Mouse (Mus musculus): ENCODE results near the gene Ang4.
"Not testable (repeated sequence)": the region's sequence is repeated elsewhere in the genome, so short reads cannot be mapped to it uniquely, and the experiment has no call there.

Gene Ang4

DNA sequence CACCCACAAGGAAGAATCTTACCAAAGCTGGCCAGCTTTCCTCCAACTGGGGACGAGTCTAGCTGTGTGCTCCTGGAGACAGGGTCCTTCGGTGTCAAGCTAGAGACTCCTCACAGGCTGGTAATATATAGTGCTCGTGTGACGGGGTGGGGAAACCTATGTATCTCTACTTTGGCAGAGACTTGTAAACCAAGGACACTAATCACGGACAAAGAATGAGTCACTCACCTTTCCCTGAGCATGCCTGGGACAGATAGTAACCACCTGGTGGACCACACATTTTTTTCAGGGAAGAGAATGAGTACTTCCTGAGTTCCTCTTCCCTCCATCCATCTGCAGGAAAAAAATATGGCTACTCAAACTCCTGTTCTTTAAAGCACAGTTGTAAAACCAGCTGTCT is at the start of gene Ang4:
TSS of gene Ang4 (minus strand) at position 101 of the 400 bp plus-strand sequence.
- DNase-seq (ENCODE audit: low spot score in 2 of 2), result no peak

DNA sequence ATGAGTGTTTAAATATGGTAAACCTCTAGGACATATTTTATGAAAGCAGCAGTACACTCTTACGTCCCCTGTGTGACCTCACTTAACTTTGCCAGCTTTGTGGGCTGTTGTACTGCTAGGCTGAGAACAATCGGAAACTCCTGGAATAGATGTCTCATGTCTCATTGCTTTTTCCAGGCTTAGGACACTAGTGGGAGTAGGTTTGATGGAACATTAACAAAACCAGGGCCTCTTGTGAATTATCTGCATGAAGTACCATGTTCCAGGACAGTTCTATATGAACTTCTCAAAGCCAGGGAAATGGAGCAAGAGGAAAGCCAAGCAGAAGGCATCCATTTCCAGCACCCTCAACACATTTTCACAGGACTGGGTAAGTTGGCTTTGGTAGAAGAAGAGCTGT is 26.4 kb upstream of the Ang4 start, which contains the start of gene AY358078:
TSS of gene AY358078 (plus strand) at position 301 of the 400 bp plus-strand sequence.
- DNase-seq (ENCODE audit: low spot score in 2 of 2), result no peak

DNA sequence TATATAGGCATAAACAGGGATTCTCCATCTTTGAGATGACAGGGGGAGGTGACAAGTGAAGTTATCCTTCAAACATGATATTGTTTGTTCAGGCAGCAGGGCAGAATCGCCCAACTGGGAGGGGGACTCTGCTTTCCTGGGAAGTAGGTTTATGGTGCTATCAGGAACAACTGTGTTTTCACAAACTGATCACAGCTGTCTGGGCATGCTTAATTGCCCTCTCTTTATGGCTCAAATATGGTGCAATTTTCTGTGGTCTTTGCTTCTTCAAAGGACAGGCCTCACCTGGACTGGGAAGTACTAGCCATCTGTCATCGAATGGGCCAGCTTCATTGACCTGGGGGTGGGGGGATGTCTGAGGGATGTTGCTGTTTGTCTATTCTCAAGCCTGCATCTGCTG is 20.7 kb upstream of the Ang4 start:
- DNase-seq (ENCODE audit: low spot score in 2 of 2), result no peak

DNA sequence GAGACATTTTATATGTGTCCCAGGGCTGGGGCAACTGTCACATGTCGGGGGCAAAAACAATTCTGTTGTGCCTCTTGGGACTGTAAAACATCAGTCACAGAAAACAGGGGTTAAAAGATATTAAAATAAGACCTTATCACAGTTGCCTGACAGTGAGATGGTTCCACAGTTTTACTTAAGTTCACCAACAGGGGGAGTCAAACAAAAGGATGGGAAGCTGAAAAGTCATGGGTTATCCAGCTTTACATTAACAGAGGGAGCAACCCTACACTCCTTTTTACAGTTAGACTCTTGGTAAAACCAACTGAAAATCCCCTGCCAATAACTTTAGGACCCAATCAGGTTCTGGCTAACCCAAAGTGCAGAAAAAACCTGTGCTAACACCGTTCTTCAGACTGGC is 15.8 kb upstream of the Ang4 start:
- DNase-seq (ENCODE audit: low spot score in 2 of 2), result no peak

DNA sequence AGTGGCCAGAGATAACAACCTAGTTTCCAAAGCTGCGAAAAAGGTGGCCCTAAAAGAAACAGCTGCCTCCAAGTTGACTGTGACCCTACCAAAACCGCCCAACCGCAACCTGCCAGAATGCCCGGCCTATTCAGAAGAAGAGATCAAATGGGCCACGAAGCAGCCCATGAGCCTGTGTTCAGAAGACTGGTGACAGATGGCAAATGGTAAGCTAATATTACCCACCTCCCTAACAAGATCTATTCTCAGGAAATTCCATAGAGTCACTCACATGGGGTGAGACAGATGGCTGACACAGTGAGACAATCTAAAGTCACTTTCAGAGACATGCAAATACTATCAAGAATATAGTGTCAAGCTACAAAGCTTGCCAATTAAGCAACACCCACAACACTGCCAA is 13.7 kb upstream of the Ang4 start:
- DNase-seq (ENCODE audit: low spot score in 2 of 2), result peak in 1 of 2 experiments; percentile 1

DNA sequence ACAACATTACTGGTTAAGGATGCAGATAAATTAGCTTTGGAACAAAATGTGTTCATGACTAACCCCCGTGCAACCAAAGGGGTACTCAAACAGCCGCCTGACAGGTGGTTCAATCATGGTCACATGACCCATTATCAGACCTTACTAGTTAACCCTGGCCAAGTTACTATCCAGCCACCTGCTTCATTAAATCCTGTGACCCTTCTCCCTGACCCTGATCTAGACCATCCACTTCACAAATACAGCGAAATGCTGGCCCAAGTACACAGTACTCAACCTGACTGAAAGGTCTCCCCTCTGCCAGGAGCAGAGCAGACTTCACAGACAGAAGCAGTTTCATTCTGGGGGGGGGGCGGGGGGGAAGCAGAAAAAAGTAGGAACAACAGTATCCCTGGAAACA is 12.9 kb upstream of the Ang4 start:
- no peak for DNase-seq (ENCODE audit: low spot score in 2 of 2)

DNA sequence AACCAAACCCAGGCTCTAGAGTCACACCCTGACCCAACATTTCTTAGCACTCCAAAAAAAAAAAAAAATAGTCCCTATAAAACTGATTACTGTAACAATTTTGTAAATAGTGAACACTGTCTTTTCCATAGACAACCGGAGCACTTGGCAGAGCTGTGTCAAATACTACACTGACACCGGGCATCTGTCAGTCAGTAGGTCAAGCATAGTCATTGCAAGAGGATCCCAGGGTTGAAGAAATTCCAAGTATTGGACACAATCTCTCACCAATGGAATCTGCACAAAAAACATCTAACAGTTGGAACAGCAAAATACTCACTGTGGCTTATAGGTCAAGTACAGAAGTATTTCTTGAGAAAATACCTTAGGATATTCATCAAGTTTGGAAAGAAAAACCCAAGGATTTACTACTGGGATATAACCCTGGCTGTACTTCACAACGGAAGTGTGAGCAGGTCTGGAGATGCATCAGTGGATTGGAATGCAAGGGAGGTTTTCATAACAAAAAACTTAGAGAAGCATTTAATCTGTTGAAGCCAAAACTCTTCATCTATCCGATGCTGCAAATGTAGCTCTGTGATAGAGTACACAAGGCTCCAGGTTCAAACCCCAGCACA is 5.6 kb upstream of the Ang4 start:
- DNase-seq (ENCODE audit: low spot score in 2 of 2), result no peak

DNA sequence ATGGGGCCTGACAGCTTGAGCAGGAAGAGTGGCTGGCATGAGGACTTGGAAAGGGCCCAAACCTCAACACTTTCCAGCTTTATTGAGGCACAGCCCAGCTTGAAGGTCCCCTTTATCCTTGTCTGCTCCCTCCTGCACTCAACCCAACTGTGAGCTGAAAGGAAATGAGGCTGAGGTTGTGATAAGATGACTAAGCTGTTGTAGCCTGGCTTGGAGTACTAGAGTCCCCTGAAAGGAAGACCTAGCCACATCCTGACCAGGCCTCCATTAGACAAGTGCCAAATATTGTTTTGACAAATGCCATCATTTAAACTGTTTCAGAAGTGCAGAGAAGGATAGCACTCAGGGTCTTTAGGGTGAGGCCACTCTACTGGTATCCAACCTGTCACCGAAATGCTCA is 4.4 kb upstream of the Ang4 start:
- DNase-seq (ENCODE audit: low spot score in 2 of 2), result no peak

DNA sequence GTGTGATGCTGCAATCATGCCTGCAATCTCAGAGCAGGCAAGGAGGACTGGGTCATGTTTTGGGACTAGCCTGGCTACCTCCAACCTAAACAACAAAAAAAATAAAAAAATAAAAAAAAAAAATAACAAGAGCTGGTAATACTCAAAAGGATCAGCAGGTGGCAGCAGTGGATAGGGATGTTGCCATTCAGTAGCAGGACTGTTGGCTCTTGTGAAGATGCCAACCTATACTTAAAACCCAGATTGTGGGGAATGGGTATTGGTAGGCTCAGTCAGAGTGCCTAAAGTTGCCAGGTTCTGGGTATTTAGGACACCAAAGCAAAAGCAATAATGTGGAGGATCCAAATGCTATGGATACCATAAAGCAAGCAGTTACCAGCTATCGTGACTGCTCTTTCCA is 2.0 kb downstream of the Ang4 start:
- DNase-seq (ENCODE audit: low spot score in 2 of 2), result not testable (repeated sequence)

DNA sequence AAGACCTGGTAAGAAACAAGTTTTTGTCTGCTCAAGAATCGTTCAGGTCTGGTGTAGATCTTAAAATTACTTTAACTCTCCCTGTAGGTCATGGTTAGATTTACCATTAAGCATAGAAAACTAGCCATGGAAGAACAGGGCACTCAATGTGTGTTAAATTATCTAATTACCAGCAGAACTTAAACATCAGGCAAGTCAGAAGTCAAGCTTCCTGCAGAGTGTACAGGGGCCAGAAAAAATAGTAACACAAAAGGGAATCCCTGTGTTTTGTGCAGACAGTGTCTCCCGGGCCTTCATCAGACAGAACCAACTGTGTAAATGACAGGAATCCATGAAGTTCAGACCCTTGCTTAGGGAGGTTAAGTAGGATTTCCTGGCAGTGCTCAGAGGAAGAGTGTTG is 17.4 kb downstream of the Ang4 start:
- no peak for DNase-seq (ENCODE audit: low spot score in 2 of 2)

DNA sequence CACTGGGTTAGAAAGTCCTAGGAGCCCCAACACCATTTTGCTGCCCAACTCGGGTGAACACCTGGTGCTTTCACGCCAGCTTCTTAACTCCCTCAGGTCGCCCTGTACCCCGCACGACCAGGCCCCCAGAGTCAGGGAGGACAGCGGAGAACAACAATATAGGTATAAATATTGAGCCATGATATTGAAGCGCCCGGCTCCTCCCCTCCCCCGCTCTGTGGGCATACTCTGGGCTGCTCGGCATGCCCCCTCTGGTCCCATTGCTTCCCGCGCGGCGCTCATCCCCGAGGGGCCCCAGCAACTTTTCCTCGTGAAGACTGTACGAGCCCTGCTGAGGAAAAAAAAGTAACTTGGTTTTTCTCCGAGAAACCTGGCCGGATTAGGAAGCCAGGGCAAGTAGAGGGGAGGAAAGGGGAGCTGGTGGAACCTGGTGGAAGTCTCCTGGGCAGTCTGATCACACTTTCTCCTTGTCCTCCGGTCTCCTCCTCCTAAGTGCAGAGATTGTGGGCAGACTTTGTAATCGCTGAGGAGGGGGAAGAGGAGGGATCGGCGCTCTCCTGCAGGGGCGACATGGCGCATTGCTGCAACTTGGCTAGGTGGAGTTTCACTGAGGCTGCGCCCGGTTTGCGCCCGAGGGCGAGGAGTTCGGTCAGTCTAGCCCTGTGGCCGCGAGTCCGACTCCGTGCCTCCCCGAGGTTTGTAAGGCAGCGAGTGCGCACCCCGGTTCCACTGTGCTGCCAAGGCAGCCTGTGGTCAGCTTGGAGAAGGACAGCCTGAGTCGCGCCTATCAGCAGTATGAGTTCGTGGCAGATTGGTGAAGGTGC is 32.8 kb downstream of the Ang4 start:
- no peak for DNase-seq (ENCODE audit: low spot score in 2 of 2)

DNA sequence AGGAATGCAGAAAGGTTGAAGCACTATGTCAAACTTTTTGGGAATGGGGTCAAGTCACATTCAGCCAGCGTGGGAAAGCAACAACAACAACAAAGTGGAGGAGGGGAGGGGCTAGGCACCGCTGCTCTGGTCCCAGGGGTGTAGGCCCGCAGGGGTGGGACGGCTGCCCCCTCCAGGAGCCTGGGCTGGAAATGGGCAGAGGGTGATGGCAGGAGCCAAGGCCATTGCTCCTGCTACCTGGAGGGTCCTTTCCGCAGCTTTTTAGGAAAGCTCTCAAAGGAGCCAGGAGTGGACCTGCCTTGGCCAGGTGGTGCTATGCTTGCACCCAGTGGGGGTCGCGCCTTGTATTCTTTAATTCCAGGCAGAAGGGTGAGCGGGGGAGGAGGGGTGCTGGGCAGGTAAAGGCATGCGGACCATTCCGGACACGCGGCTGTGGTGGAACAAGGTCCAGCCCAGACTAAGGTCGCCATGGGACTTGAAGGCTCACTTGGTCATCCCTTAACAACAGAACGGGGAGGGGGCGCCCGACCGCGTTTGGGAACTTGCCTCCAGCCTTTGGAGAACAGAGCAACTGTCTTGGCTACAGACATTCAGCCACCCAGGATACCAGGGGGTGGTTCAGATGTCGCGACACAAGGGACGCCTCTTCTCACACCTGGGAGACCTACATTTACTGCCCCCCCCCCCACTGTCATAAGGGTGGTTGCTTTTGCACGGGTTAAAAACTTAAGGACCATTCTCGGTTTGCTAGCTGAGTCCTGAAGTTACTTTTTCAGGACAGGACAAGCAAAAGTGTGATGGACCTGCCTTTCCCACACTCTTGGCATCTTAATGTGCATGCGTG is 34.0 kb downstream of the Ang4 start:
- DNase-seq (ENCODE audit: low spot score in 2 of 2), result no peak

DNA sequence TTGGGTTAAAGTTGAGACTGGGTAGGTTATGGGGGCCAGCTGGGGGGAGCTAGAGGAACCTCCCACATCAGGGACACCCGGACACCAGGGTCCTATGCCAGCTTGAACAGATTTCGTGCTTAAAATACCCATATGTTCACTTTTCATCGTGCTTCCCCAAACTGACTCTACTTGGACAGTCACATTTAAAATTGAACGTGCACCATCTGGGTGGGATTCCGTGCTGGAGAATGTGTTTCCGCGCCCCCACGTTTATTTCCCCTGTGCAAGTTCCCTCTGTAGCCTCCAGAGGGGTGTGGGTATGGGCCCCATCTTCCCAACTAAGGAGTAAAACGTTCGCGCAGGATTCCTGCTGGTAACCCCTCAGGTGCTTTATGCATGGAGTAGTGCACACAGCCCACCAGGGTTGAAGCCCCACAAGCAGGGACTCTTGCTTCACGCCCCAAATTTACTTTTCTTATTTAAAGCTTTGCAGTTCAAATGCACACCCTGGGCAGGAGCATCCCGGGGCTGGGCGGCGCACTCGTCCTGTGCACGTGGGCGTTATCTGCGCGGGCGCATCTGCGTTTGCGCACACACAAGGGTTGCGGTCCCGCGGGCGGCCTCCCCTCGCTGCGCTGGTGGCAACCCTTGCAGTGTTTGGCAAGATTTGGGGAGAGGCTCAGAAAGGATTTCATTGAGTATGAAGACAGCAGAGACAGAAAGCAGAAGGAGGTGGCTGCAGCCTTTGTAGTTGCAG is 34.8 kb downstream of the Ang4 start:
- DNase-seq (ENCODE audit: low spot score in 2 of 2), result peak; percentile 21 to 24

DNA sequence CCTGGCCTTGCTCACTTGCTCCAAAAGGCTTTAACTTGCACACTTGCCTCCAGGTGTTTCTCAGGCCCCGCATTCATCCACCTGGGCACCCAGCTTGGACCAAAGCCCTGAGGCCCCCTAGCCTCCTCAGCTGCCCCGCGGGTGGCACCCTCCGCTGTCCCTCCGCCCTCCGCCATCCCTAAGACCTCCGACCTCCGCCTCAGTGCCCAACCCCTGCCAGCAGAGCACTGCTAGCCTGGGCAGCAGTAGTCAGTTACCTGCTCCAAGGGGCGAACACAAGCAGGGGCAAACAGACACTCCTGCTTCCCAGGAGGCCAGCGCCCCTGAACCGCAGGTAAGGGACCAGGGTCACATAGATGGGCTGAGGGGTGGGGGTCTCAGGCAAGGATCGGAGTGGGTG is 35.4 kb downstream of the Ang4 start:
- DNase-seq (ENCODE audit: low spot score in 2 of 2), result no peak

DNA sequence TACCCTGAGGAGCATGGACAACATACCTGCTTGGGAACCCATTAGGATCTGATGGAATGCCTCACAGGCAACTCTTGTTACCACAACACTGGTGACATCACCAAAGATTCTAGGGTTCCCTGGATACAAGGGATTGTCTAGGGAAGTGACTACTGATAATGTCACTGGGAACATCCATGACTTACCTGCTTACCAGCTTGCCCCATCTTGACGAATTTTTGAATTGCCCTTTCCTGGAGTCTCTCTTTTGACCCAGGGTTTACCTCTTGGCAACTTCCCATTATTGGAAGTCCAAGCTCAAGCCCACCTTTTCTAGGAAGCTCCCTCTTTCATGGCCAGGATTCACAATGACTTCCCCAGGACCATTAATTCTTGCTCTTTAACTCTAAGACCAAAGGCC is 56.3 kb downstream of the Ang4 start, which contains the start of gene Gm5800:
TSS of gene Gm5800 (minus strand) at position 101 of the 400 bp plus-strand sequence.
- no peak for DNase-seq (ENCODE audit: low spot score in 2 of 2)

All from right cerebral cortex, adult 2 months (tissue).